Mouse (Mus musculus) testis, adult 2 months (tissue): ENCODE measurements at regions not wholly inside any gene's neighbourhood (a gene's known extent, or its start where the extent isn't known, plus 50 kb on each side); places are given as distances from the start of the nearest gene placed in this dataset.

Source experiments
- H3K27ac ChIP-seq: fragments of 200-500 bp; 2 replicates; pipeline ENCODE4 v1.5.1; 2012; ENCODE audit warnings: low read depth, low read length; ENCODE audit not compliant: control insufficient read depth, insufficient read depth
- H3K27me3 ChIP-seq: fragments of 200-500 bp; 2 replicates; pipeline ENCODE4 v1.6.1; 2012; ENCODE audit warnings: mild to moderate bottlenecking, low read length, moderate library complexity; ENCODE audit not compliant: control insufficient read depth, insufficient read depth
- H3K36me3 ChIP-seq: fragments of 200-500 bp; 2 replicates; pipeline ENCODE4 v1.6.1; 2012; ENCODE audit warnings: mild to moderate bottlenecking, low read length; ENCODE audit not compliant: control insufficient read depth, insufficient read depth
- H3K4me1 ChIP-seq: fragments of 200-500 bp; 2 replicates; pipeline ENCODE4 v1.6.1; 2012; ENCODE audit warnings: low read length; ENCODE audit not compliant: control insufficient read depth, insufficient read depth
- H3K4me3 ChIP-seq: fragments of 200-500 bp; 2 replicates; pipeline ENCODE4 v1.5.1; 2012; ENCODE audit warnings: low read depth, mild to moderate bottlenecking, low read length, moderate library complexity, mixed read lengths; ENCODE audit not compliant: control insufficient read depth
- CTCF ChIP-seq: fragments of 200-500 bp; IDR thresholded peaks from 2 replicates; pipeline ENCODE4 v1.5.1; 2012; ENCODE audit warnings: low read depth, mild to moderate bottlenecking, inconsistent platforms, low read length, moderate library complexity; ENCODE audit not compliant: control insufficient read depth, insufficient read depth, insufficient replicate concordance
- POLR2A ChIP-seq: fragments of 200-500 bp; IDR thresholded peaks from 2 replicates; pipeline ENCODE4 v1.6.1; 2012; ENCODE audit warnings: low read depth, mild to moderate bottlenecking, inconsistent platforms, low read length, moderate library complexity; ENCODE audit not compliant: control insufficient read depth

GRCm38 (mm10) chr9:94467846-94468245 is 70.0 kb downstream of the 1190002N15Rik start:
- Histone ChIP-seq H3K4me3 (no peak overlapping the region), H3K4me1 (no peaks in the 10 kb centered on the region), H3K27me3 (no peaks in the 10 kb centered on the region), H3K36me3 (no peaks in the 10 kb centered on the region), H3K27ac (no peak overlapping the region)
- TF ChIP-seq CTCF (no peak), POLR2A (no peak)

GRCm38 (mm10) chr9:94456085-94456531 is 81.8 kb downstream of the 1190002N15Rik start:
- H3K4me1 ChIP-seq: no peaks in the 10 kb centered on the region
- no peaks in the 10 kb centered on the region for H3K36me3 ChIP-seq
- H3K4me3 ChIP-seq: no peak overlapping the region
- H3K27ac ChIP-seq: no peak overlapping the region
- TF ChIP-seq POLR2A (no peak), CTCF (no peak)
- no peaks in the 10 kb centered on the region for H3K27me3 ChIP-seq

GRCm38 (mm10) chr9:94455466-94455865 is 82.4 kb downstream of the 1190002N15Rik start:
- TF ChIP-seq CTCF (no peak), POLR2A (no peak)
- H3K27me3 ChIP-seq: no peaks in the 10 kb centered on the region
- no peaks in the 10 kb centered on the region for H3K36me3 ChIP-seq

GRCm38 (mm10) chr9:94449911-94450310 is 88.0 kb downstream of the 1190002N15Rik start:
- no peaks in the 10 kb centered on the region for H3K36me3 ChIP-seq
- TF ChIP-seq POLR2A (no peak), CTCF (no peak)
- H3K27ac ChIP-seq: no peak overlapping the region
- H3K4me1 ChIP-seq: no peaks in the 10 kb centered on the region
- no peak overlapping the region for H3K4me3 ChIP-seq
- H3K27me3 ChIP-seq: no peaks in the 10 kb centered on the region

More at GRCm38 (mm10) chr9:94455466-94455865, 82.4 kb downstream of the 1190002N15Rik start:
- H3K4me1 ChIP-seq: no peaks in the 10 kb centered on the region
- no peak overlapping the region for H3K27ac ChIP-seq
- no peak overlapping the region for H3K4me3 ChIP-seq

GRCm38 (mm10) chr9:94446182-94446763 is 91.6 kb downstream of the 1190002N15Rik start:
- no peaks in the 10 kb centered on the region for H3K4me1 ChIP-seq
- no peak overlapping the region for H3K27ac ChIP-seq
- no peaks in the 10 kb centered on the region for H3K27me3 ChIP-seq
- H3K36me3 ChIP-seq: no peaks in the 10 kb centered on the region
- H3K4me3 ChIP-seq: no peak overlapping the region
- TF ChIP-seq POLR2A (no peak), CTCF (no peak)

- no peak overlapping the region for H3K27ac ChIP-seq
- TF ChIP-seq POLR2A (no peak), CTCF (no peak)
- no peaks in the 10 kb centered on the region for H3K36me3 ChIP-seq
- no peak overlapping the region for H3K4me3 ChIP-seq
- no peaks in the 10 kb centered on the region for H3K27me3 ChIP-seq
- no peaks in the 10 kb centered on the region for H3K4me1 ChIP-seq
Measured at GRCm38 (mm10) chr9:94444140-94444789, 93.6 kb downstream of the 1190002N15Rik start.

GRCm38 (mm10) chr9:94441393-94441792 is 96.5 kb downstream of the 1190002N15Rik start:
- Histone ChIP-seq H3K4me1 (no peaks in the 10 kb centered on the region), H3K27me3 (no peaks in the 10 kb centered on the region), H3K27ac (no peak overlapping the region), H3K36me3 (no peaks in the 10 kb centered on the region), H3K4me3 (no peak overlapping the region)
- TF ChIP-seq POLR2A (no peak), CTCF (no peak)
